Mouse (Mus musculus) frontal cortex, postnatal 36 days (tissue): ENCODE measurements around the gene Ankdd1a.

Source experiments
- DNase-seq, 2 experiments: peaks; one replicate each; pipeline ENCODE4 v3.0.0; 2022; ENCODE audit warnings: low spot score in 2 of 2

Gene Ankdd1a

GRCm38 (mm10) chr9:65545635-65546412 lies 25.8 kb upstream of the Ankdd1a start:
- no peak for DNase-seq

- no peak for DNase-seq
Observed at GRCm38 (mm10) chr9:65542111-65542524, 22.1 kb upstream of the Ankdd1a start.

- DNase-seq: peak; percentile 23 to 33
Observed at GRCm38 (mm10) chr9:65541126-65542068, 21.4 kb upstream of the Ankdd1a start.

- no peak for DNase-seq
Observed at GRCm38 (mm10) chr9:65539697-65540096, 19.7 kb upstream of the Ankdd1a start.

DNA sequence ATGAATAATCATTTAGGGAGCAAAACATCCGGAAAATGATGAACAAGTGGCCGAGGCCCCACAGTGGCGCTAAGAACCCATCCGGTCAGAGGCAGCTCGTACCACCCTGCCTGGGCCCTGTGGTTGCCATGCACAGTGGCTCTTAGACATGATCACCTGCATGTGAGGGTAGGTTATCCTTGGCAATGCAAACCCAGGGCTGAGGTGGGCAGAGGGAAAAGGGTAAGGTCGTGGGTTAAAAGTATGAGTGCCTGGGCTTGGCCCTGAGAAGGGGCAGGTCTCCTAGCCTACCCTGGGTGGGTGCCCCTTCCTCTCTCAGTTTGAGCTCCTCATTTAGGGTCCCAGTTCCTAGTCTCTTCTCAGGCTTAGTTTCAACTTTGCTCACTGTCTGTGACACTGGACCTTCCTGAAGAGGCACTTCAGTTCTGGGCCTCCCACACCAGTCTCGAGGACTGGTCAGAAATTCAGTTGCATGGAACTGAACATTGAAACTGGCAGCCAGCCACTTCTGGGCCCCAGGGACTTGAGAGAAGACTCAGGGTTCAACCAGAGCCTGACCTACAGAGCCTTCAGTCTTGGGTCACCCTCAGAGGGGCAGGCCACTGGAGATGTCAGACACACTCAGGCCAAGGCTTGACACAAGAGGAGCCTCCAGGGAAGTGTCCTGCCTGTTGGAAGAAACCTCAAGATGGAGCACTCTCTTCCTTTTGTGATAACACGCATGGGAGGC lies 18.1 kb upstream of the Ankdd1a start:
- DNase-seq: no peak

DNA sequence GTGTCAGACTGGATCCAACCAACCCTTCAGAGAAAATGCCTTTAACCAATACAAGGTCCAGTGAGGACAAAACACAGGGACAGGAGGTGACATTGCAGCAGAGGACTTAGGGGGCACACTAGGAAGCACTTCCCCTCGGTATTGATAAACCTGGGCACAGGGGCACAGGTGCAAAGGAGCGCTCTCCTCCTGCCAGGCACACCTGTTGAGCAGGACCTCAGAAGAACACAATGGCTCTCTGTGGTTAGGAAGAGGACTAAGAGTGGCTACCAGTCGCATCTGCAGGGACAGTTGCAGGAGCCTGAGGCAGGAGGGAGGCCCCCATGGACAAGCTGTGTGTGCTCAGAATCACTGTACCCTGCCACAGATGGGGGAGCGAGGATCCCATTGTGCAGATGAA lies 16.5 kb upstream of the Ankdd1a start:
- no peak for DNase-seq

GRCm38 (mm10) chr9:65535789-65536469 lies 15.9 kb upstream of the Ankdd1a start:
- no peak for DNase-seq

- no peak for DNase-seq
Observed at GRCm38 (mm10) chr9:65535191-65535722, 15.3 kb upstream of the Ankdd1a start.

DNA sequence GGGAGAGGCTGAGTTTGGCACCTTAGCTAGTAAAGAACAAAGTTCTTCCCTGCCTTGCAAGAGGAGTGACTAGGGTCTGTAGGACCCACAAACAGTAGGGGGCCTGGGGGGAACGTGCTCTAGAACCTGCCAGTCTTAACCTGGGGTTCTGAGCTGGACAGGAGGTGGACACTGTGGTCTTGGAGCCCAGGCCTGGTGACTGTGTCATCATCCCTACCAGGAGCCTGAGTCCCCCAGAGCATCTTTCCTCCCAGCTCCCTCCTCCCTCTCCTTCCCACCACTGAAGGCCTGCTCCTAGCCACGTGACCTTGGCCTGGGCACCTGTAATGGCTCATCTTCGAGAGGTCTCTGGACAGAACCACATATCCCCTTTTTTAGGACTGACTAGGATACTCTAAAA lies 14.1 kb upstream of the Ankdd1a start:
- no peak for DNase-seq

- no peak for DNase-seq
Observed at GRCm38 (mm10) chr9:65532986-65533385, 13.0 kb upstream of the Ankdd1a start.

DNA sequence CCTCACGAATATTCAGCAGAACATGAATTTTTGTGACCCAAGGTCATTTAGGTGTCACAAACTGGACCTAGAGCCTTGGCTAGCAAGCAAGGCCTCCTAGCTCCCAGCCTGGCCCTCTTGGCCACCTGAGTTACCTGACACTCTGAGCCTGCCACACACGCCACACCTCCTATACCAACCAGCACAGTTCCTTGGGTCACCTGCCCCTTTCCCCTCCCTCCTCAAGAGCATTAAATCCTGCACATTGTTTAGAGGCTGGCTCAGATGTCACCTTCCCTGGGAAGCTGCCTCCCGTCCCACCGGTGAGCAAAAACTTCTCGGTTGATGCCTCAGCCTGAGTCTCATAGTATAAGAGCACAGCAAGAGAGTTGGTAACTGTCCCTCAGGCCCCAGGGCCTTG lies 11.3 kb upstream of the Ankdd1a start:
- DNase-seq: no peak

GRCm38 (mm10) chr9:65529659-65530058 lies 9.7 kb upstream of the Ankdd1a start:
- DNase-seq: no peak

GRCm38 (mm10) chr9:65528417-65529038 lies 8.5 kb upstream of the Ankdd1a start:
- no peak for DNase-seq

GRCm38 (mm10) chr9:65525445-65526195 lies 5.6 kb upstream of the Ankdd1a start:
- DNase-seq: no peak

DNA sequence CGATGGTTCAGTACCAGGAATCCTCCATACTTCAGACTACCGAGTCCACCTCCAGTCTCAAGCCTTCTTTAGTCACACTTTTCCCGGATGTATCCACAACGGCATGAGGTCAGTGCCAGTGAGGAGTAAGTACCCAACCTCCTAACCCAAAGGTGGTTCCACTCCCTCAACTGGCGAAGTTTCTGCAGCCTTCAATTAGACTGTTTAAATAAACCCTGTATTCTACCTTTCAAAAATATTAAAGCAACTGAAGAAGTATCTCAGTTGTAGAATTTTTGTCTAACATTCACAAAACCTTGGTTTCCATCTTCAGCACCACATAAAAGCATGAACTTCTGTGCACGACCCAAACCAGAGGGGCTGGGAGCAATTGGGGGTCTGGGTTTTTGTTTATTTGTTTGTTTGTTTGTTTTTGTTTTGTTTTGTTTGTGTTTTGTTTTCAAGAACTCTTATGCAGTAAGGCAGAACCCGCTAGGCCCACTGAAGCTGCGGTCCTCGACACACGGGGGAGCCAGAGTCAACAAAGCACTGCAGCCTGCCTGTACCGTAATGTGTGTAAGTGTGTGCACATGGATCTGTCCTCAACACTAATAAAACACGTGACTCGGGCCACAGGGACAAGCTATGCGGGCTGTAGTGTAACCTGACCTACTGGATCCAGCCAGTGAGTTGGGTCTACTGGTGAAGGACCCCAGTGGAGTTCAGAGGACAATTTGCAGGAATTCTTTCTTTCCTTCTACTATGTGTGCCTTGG lies 3.8 kb upstream of the Ankdd1a start:
- peak; percentile 76 to 86 for DNase-seq

DNA sequence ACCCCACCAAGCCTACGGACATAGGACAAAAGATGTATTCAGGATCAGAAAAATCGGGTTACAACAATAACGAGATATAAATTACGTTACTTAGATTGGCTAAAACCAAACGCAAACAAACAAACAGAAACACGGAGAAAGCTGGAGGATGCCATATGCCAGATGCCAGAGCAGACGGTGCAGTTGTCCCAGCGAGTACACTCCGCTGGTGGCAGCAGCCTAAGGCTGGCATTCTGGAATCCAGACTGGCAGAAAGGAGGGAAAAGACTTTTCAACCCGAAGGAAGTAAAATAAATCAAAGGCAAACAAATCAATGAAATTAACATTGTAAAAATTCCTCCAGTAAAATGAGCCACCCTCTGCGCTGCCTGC lies 498 bp upstream of the Ankdd1a start:
- no peak for DNase-seq

DNA sequence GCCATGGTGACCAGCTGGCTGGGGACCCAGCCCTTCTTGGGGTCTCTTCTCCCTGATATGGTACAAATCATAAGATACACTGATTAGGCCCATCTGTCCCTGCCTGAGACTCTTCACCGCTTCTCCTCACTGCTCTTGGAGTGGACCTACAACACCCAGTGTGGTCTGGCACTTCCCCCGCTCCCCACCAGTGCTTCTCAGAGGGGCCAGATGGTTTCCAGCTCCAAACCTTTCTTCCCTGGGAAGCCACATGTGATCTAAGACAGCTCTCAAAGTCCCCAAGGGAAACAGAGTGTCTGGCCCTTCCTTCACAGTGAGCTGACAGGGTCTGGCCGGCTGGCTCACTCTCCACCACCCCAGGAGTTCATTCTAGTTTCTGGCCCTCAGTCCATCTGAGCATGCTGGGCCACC lies 5.1 kb downstream of the Ankdd1a start:
- no peak for DNase-seq

DNA sequence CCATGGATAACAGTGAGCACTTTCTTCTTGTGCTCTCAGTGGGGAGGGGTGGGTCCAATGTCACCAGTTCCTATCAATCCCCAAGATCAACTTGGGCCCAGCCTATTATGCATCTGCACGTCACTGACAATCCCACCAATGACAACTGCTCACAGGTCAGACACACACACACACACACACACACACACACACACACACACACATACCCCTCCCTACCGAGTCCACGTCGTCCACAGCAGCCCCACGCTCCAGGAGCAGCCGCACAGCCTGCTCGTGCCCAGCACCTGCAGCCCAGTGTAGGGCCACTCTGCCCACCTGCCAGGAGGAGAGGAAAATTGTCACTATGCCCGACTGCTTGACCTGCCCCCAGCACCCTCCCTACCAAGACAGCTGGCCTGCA lies 5.6 kb downstream of the Ankdd1a start:
- no peak for DNase-seq

- no peak for DNase-seq
Observed at GRCm38 (mm10) chr9:65512520-65512919, 7.5 kb downstream of the Ankdd1a start.
